In genomic region chr14:7964219-7964889, GRCm38 (mm10) we compare ENCODE assay signal across 9 mouse cellular contexts. TPM values are rescaled to one million over a fixed set of nuclear protein-coding genes. Genes with fewer than 3 reads are reported as not detected.
DNase-seq lines count a peak whose midpoint lies in the region; ATAC-seq and TF ChIP-seq lines count a peak whose summit lies in the region.
"Had no signal": no experiment of that assay in that cellular context is flagged by ENCODE, and none has a peak within 500 bp of the region (broad histone marks: within the 10 kb centered on the region; RNA-seq: fewer than 3 reads in every experiment).

No protein-coding gene starts in this region.

- peak; percentile 87 for TF ChIP-seq CTCF in heart, adult 2 months (IDR thresholded peaks at IDR 0.05)
- TF ChIP-seq CTCF in hindbrain, postnatal 0 days (IDR thresholded peaks at IDR 0.05; ENCODE audit: low read depth), result peak; percentile 92

- no peaks in the 10 kb centered on the region for H3K36me3 ChIP-seq in heart, adult 2 months (ENCODE audit: control insufficient read depth, insufficient read depth, low read length)
- H3K36me3 ChIP-seq in forebrain, embryonic 15.5 days, result no peaks in the 10 kb centered on the region
- no peaks in the 10 kb centered on the region for H3K36me3 ChIP-seq in hindbrain, postnatal 0 days (ENCODE audit: insufficient read depth, low read length)

- no peak overlapping the region for H3K4me3 ChIP-seq in heart, adult 2 months
- no peak overlapping the region for H3K4me3 ChIP-seq in forebrain, embryonic 15.5 days
- no peak overlapping the region for H3K4me3 ChIP-seq in hindbrain, postnatal 0 days (ENCODE audit: low read length)

- TF ChIP-seq EP300 in heart, adult 2 months (IDR thresholded peaks at IDR 0.05; ENCODE audit: insufficient read depth, low read depth, low read length), result peak; percentile 84; the same call in 1 of the 2 replicates

- H3K9ac ChIP-seq in heart, adult 2 months (ENCODE audit: low read depth, low read length), result no peak overlapping the region
- no peak overlapping the region for H3K9ac ChIP-seq in forebrain, embryonic 15.5 days (replicated peaks)
- H3K9ac ChIP-seq in hindbrain, postnatal 0 days (replicated peaks; ENCODE audit: low read length), result no peak overlapping the region

- ATAC-seq in forebrain, embryonic 15.5 days (replicated peaks), result peak; percentile 78
- peak; percentile 68 for ATAC-seq in hindbrain, postnatal 0 days

- H3K27me3 ChIP-seq in heart, adult 2 months (ENCODE audit: control insufficient read depth, insufficient read depth, low read length), result no peaks in the 10 kb centered on the region
- H3K27me3 ChIP-seq in forebrain, embryonic 15.5 days, result no peaks in the 10 kb centered on the region
- no peaks in the 10 kb centered on the region for H3K27me3 ChIP-seq in hindbrain, postnatal 0 days (ENCODE audit: insufficient read depth, low read length)

- H3K4me1 ChIP-seq in heart, adult 2 months (ENCODE audit: control insufficient read depth, insufficient read depth, low read length), result no peaks in the 10 kb centered on the region
- H3K4me1 ChIP-seq in forebrain, embryonic 15.5 days, result no peaks in the 10 kb centered on the region
- H3K4me1 ChIP-seq in hindbrain, postnatal 0 days (ENCODE audit: insufficient read depth, low read length), result no peaks in the 10 kb centered on the region

- DNase-seq in heart, adult 2 months, result peak; percentile 52 to 57
- DNase-seq in heart, adult 11 months, result no peak
- DNase-seq in c-Kit-positive CD71-positive TER-119-negative erythroid progenitor cells, embryonic 14.5 days (ENCODE audit: low read depth), result peak; percentile 38
- DNase-seq in hindbrain, postnatal 0 days (ENCODE audit: low spot score), result peak; percentile 91
- DNase-seq in left cerebral cortex, adult 18-20 months (ENCODE audit: low spot score in 2 of 2), result peak; percentile 72 to 83
- DNase-seq in mesoderm, embryonic 11.5 days (ENCODE audit: low read depth, low spot score), result peak; percentile 85
- DNase-seq in skeletal muscle tissue, adult 2 months (ENCODE audit: low read depth, low spot score), result peak; percentile 66

- intact Hi-C loops in heart, adult 2 months (cut with DNase I), result loop anchor here (1.0 to 10.0 kb wide), 4 partner anchors 33 to 200 kb away; no protein-coding TSS in a partner anchor

- H3K4me2 ChIP-seq in forebrain, embryonic 15.5 days (replicated peaks), result no peak overlapping the region
- H3K4me2 ChIP-seq in hindbrain, postnatal 0 days (ENCODE audit: low read depth, low read length), result no peak overlapping the region

- TF ChIP-seq POLR2A in heart, adult 2 months (IDR thresholded peaks at IDR 0.05; ENCODE audit: insufficient read depth, low read depth, low read length), result no peak

- no peak overlapping the region for H3K27ac ChIP-seq in heart, adult 2 months
- H3K27ac ChIP-seq in forebrain, embryonic 15.5 days (replicated peaks), result no peak overlapping the region
- no peak overlapping the region for H3K27ac ChIP-seq in hindbrain, postnatal 0 days

- no peaks in the 10 kb centered on the region for H3K9me3 ChIP-seq in forebrain, embryonic 15.5 days
- H3K9me3 ChIP-seq in hindbrain, postnatal 0 days (ENCODE audit: low read length), result no peaks in the 10 kb centered on the region

- no peaks in the 10 kb centered on the region for H3K79me2 ChIP-seq in heart, adult 2 months (replicated peaks; ENCODE audit: control insufficient read depth, insufficient read depth, low read length)

- 54% methylated on average over 11 of the region's 11 CpGs for WGBS in heart, adult 2 months
- WGBS in forebrain, embryonic 15.5 days, result 54% methylated on average over 11 of the region's 11 CpGs
- 55% methylated on average over 11 of the region's 11 CpGs for WGBS in hindbrain, postnatal 0 days

RNA-seq across cellular contexts. Expression of gene Gm45521, which starts 7.3 kb away (rescaled TPM):
- not detected for total RNA-seq in heart, adult 2 months (2021)
- not detected in 2 replicates for polyA plus RNA-seq in heart, adult 2 months (2012; rRNA removed)
- not detected in 2 replicates for polyA plus RNA-seq in forebrain, embryonic 15.5 days (2015; fragmentation: Nextera tagmentation; extraction: Ambion mirVana)
- total RNA-seq in hindbrain, postnatal 0 days (2014; rRNA removed), result not detected in 2 replicates
- 0.23 TPM in 1 of 2 replicates, not detected in the other for polyA plus RNA-seq in hindbrain, postnatal 0 days (2015; fragmentation: Nextera tagmentation; extraction: Ambion mirVana)
- total RNA-seq in left cerebral cortex, adult 18-20 months (2021), result not detected
- total RNA-seq: left cerebral cortex, postnatal 36 days had no signal

RNA-seq across cellular contexts. Expression of gene Dnase1l3, which starts 30.0 kb away (rescaled TPM):
- total RNA-seq in heart, adult 2 months (2021), result under 1 TPM in 1 of 2 experiments, not detected in 1; 0.07 TPM
- 0.12 and 0.57 TPM in 2 replicates for polyA plus RNA-seq in heart, adult 2 months (2012; rRNA removed)
- polyA plus RNA-seq in forebrain, embryonic 15.5 days (2015; fragmentation: Nextera tagmentation; extraction: Ambion mirVana), result 0.09 TPM in 2 replicates
- not detected in 2 replicates for total RNA-seq in hindbrain, postnatal 0 days (2014; rRNA removed)
- polyA plus RNA-seq in hindbrain, postnatal 0 days (2015; fragmentation: Nextera tagmentation; extraction: Ambion mirVana), result 0.05 and 0.09 TPM in 2 replicates
- not detected for total RNA-seq in left cerebral cortex, adult 18-20 months (2021)
- total RNA-seq: left cerebral cortex, postnatal 36 days had no signal

RNA-seq across cellular contexts. Expression of gene Abhd6, which starts 38.3 kb away (rescaled TPM):
- 10 to 100 TPM in 1 of 2 experiments, 1 to 10 TPM in 1; 8.9 to 13.7 TPM for total RNA-seq in heart, adult 2 months (2021)
- 12.4 and 15.3 TPM in 2 replicates for polyA plus RNA-seq in heart, adult 2 months (2012; rRNA removed)
- 33.0 and 33.6 TPM in 2 replicates for polyA plus RNA-seq in forebrain, embryonic 15.5 days (2015; fragmentation: Nextera tagmentation; extraction: Ambion mirVana)
- 14.8 and 15.8 TPM in 2 replicates for total RNA-seq in hindbrain, postnatal 0 days (2014; rRNA removed)
- 33.5 and 36.5 TPM in 2 replicates for polyA plus RNA-seq in hindbrain, postnatal 0 days (2015; fragmentation: Nextera tagmentation; extraction: Ambion mirVana)
- total RNA-seq in left cerebral cortex, adult 18-20 months (2021), result 10 to 100 TPM; 74.8 to 75.0 TPM
